ENCODE assay signal across 24 mouse cellular contexts in the genomic region with DNA sequence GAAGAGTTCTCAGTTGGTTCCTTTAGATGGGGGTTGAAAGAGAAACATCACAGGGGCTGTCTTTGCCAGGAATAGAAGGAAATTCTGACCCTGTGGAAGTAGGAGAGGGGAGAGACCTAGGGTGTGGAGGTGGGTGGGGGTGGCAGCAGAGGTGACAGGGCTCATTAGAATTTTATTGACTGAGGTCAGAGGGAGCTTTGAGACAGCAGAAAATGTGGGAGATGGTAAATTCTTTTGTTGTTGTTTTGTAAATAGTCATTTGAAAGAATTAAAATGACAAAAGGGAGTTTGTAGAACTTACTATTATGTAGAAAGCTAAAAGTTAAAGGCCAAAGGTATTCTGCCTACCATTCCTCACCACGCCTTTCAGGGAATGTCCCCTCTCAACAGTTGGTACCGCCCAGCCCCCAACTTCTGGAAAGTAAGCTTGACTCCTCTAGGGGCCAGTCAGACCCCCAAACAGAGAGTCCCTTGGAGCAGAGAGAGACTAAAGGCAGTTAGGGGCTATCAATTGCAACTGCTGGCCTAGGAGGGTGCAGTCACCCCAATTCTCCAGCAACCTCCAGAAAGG. TPM values are rescaled to one million over a fixed set of nuclear protein-coding genes. Genes with fewer than 3 reads are reported as not detected.
"Had no signal": no experiment of that assay in that cellular context is flagged by ENCODE, and none has a peak within 500 bp of the region (broad histone marks: within the 10 kb centered on the region; RNA-seq: fewer than 3 reads in every experiment).

No protein-coding gene starts in this region.

- H3K27ac ChIP-seq: limb, embryonic 13.5 days; liver, embryonic 12.5 days; liver, embryonic 15.5 days; lung, embryonic 15.5 days; midbrain, embryonic 12.5 days; midbrain, embryonic 15.5 days; neural tube, embryonic 12.5 days; neural tube, embryonic 15.5 days; stomach, postnatal 0 days had no signal

- H3K4me3 ChIP-seq: limb, embryonic 13.5 days; liver, embryonic 12.5 days; liver, embryonic 15.5 days; lung, embryonic 15.5 days; megakaryocyte, embryonic 14.5 days; midbrain, embryonic 12.5 days; midbrain, embryonic 15.5 days; neural tube, embryonic 12.5 days; neural tube, embryonic 15.5 days had no signal

- H3K9ac ChIP-seq: limb, embryonic 13.5 days; liver, embryonic 12.5 days; liver, embryonic 15.5 days; lung, embryonic 15.5 days; midbrain, embryonic 12.5 days; midbrain, embryonic 15.5 days; neural tube, embryonic 12.5 days; neural tube, embryonic 15.5 days had no signal

- ATAC-seq: liver, embryonic 12.5 days; midbrain, embryonic 15.5 days had no signal

- H3K9me3 ChIP-seq: limb, embryonic 13.5 days; liver, embryonic 12.5 days; liver, embryonic 15.5 days; lung, embryonic 15.5 days; megakaryocyte, embryonic 14.5 days; midbrain, embryonic 12.5 days; midbrain, embryonic 15.5 days; neural tube, embryonic 12.5 days; neural tube, embryonic 15.5 days had no signal

- H3K4me2 ChIP-seq: limb, embryonic 13.5 days; liver, embryonic 12.5 days; liver, embryonic 15.5 days; lung, embryonic 15.5 days; midbrain, embryonic 12.5 days; midbrain, embryonic 15.5 days; neural tube, embryonic 12.5 days; neural tube, embryonic 15.5 days had no signal

- H3K27me3 ChIP-seq: limb, embryonic 13.5 days; liver, embryonic 15.5 days; lung, embryonic 15.5 days had no signal

- H3K36me3 ChIP-seq: limb, embryonic 13.5 days; liver, embryonic 12.5 days; liver, embryonic 15.5 days; lung, embryonic 15.5 days; midbrain, embryonic 12.5 days; midbrain, embryonic 15.5 days; neural tube, embryonic 12.5 days; neural tube, embryonic 15.5 days had no signal

- DNase-seq: kidney, adult 9 months; kidney, postnatal 14 days; kidney, postnatal 4 days; left cerebral cortex, postnatal 4 days; liver; lung, adult 18-20 months; lung, postnatal 10 days; lung, postnatal 36 days; right cerebral cortex, adult 18-20 months; right cerebral cortex, postnatal 14 days; right cerebral cortex, postnatal 4 days; thymus, adult 2 months; thymus, postnatal 25 days had no signal

- H3K4me1 ChIP-seq: liver, embryonic 12.5 days; liver, embryonic 15.5 days; lung, embryonic 15.5 days; megakaryocyte, embryonic 14.5 days had no signal

RNA-seq across cellular contexts. Expression of a gene that starts 27.9 kb away (rescaled TPM):
- total RNA-seq: layer of hippocampus, adult 18-20 months had no signal
- polyA plus RNA-seq: liver, embryonic 12.5 days; liver, embryonic 15.5 days had no signal
